Mouse (Mus musculus) thymus, postnatal 4 days (tissue): ENCODE data around the gene Adamts9.

Experiments
- DNase-seq: peaks from one replicate; pipeline ENCODE4 v3.0.0; 2021

The Adamts9 gene

DNA sequence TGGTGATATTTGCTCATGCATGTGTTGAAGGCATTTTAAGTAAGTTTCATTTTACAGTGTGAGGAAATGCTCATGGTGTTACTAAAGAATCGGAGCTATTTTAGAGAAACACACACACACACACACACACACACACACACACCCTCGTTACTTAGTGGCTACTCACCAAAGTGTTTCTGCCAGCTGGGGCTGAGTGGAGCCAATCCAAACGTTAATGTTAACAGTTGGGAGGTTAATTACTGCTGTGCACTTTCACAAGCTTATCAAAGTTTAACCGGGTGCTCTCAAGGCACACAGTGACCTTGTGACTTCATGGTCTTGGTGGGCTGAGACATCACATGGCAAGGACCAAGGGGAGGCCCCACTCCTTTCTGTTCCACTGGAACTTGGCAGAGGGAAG, 21.4 kb downstream of the Adamts9 start:
- DNase-seq: no peak

DNA sequence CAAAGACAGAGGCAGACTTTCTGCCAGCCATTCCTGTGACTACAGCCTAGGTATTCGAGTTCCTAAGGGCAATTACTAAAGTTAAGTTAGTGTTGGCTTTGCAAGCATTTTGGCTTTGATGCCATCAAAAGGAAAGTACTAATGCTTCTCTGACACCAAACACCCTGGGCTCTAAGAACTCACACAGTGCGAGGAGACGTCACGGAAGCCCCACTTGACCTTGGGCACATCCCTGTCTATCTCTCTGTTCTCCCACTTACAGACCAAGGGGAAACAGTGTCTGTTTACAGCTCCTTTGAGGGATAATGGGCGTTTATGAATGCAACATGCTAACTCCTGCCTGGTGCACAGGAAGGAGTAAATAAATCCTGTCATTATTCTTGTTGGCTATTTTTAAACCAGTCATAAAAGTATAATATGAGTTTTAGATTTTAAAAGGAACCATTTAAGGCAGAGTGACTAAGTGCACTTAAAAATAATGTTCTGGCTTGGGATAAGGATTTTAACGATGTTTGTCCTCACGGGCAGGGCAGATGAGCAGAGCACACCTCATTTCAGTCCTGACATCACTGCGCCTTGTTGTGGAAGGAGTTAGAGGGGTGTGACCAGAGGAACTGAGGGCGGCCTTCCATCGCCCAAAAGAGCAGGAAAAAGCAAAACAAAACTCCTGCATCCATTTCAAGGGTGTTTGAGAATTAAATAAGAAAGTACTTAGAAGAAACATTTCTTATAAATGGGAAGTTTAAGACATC, 22.2 kb downstream of the Adamts9 start:
- DNase-seq: no peak

DNA sequence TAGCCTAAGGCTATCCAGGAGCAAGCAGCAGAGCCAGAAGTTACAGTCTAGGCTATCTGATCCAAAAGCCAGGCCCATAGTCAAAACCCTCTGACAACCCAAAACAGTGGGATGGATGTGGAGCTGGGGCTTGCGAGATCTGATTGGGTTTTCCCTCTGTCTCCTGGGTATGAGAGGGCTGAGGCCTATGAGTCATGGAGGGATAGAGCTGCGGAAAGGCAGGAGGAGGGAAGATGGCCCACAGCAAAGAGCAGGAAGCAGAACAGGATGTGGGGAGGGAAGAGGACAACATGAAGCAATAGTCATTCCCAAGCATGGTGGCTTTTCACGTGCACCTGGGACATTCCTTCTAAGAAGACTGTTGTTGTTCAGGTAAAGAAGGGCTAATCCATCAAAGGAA, 32.7 kb downstream of the Adamts9 start:
- DNase-seq: no peak

DNA sequence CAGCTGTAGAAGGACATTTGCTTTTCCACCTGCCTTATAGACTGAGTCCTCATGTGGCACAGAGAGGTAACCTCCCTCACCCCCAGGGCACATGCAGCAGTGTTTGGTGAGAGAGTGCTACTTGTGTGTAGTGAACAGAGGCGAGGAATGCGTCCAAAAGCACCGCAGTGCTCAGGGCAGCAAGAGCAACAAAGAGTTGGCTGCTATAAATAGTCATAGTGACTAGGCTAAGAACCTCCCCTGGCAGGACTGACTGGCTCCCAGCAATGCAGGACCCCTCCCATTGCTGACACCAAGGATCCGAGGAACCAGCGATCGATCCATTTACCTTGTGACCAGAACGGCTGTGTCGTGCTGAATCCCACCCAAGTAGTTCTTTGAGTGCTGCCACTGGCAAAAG, 33.9 kb downstream of the Adamts9 start:
- no peak for DNase-seq

DNA sequence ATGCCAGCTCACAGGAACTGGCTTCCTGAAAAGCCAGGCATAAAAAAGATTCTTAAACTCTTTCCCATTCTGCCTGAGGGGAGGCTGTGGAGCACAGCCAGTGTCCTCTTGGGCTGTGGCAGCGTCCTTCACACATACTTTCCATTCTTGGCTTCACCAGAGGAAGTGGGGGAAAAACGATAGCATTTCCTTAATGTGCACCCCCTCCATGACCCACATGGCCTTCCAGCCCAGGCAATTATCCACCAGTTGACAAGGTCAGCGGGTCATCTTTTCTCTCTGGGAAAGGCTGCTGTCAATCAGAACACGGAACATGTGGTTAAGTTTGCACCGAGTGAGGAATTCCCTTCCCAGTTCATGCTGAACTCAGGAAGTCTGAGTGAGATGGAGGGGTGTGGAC, 37.4 kb downstream of the Adamts9 start:
- DNase-seq: no peak

GRCm38 (mm10) chr6:92904491-92904890, 38.8 kb downstream of the Adamts9 start:
- DNase-seq: no peak

GRCm38 (mm10) chr6:92904037-92904436, 39.3 kb downstream of the Adamts9 start:
- DNase-seq: no peak

DNA sequence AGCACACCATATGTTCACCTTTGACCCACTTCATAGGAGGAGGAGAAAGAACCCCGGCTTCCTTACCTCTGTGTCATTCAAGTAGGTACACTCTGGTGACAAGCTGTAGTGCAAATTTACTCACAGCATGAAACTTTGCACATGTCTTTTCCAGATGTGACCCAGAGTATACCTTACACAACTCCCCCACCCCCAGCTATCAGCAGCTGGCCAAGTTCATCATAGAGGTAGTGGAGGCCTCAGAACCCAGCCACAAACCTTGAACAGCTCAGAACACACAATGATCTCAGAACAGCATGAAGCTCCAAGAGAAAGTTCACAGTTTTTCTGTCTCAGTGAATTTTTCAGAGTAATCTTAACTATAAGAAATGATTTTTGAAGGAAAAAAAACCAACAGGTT, 51.8 kb downstream of the Adamts9 start:
- DNase-seq: no peak

GRCm38 (mm10) chr6:92883131-92883900, 60.0 kb downstream of the Adamts9 start:
- DNase-seq: no peak

GRCm38 (mm10) chr6:92882446-92882845, 60.8 kb downstream of the Adamts9 start:
- no peak for DNase-seq

- DNase-seq: no peak
These were observed 63.5 kb downstream of the Adamts9 start for GRCm38 (mm10) chr6:92879700-92880265.

DNA sequence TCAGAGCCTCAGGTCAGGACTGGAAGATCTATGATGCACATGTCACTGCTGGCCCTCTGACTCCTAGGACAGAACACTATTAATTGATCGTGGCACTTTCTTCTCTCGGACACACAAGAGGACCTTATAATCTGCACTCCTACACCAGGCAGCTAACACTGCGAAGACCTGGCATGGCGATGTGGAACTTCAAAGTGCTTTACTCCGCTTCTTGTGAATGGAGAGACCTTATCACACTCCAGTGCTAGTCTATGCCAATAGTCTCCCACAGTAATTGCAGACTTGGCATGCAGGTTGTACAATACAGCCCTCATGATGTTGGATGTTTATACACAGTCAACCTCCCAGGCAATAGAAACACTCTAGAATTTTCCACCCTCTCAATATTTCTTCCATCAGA, 64.5 kb downstream of the Adamts9 start:
- DNase-seq: no peak

- DNase-seq: no peak
These were observed 66.1 kb downstream of the Adamts9 start for GRCm38 (mm10) chr6:92877236-92877635.

DNA sequence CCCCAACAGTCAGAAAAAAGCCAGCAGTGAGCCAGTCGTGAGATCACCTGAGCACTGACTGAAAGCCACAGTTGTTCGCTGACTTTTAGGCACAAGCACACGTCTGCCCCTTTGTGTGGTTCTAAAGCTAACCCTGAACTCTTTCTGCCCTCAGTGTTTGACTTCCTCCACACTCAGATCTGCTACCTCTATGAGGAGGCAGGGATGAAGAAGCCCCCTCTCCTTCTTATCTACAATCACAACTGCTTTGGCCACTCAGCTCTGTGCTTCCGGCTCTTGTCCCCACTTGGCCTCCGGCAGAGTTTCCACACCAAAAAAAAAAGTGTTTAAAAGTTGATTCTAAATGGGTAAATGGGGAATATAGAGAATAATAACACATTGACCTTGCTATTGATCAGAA, 67.2 kb downstream of the Adamts9 start:
- no peak for DNase-seq

- DNase-seq: no peak
These were observed 68.0 kb downstream of the Adamts9 start for GRCm38 (mm10) chr6:92875340-92875739.

DNA sequence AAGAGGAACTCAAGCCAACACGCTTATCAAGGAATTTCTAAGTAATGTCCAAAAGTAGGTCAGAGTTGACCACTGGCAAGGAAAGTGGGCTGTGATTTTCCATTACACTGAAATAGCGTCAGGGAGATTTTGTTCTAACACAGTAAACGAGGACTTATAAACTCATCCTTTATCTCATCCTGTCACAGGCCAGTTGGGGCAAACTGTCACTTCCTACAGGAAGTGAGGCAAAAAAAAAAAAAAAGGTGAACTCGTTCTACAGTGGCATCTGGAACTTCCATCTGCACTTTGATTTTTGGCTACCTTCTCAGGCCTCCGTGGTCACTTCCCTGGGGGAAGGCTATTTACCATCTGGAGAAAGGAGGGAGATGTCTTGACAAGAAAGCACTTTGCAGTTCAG, 68.4 kb downstream of the Adamts9 start:
- DNase-seq: no peak

GRCm38 (mm10) chr6:92872766-92873165, 70.5 kb downstream of the Adamts9 start:
- no peak for DNase-seq

DNA sequence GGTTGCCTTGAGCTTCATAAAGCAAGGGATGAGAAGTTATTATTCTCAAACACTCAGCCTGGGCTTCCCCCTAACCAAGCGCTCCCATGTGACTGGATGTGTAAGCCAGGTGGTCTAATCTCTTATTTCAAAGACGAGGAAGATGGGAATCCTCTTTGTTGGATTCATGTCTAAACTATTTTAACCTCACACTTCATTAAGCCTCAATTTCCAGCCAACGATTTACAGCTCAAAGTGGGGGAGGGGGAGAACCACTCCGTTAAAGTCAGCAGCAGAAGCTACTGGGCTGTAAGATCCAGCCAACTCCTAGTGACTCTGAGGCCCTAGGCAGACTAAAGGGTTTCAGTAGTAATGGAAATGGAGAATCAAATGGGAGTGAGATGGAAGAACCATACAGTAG, 71.5 kb downstream of the Adamts9 start:
- no peak for DNase-seq

DNA sequence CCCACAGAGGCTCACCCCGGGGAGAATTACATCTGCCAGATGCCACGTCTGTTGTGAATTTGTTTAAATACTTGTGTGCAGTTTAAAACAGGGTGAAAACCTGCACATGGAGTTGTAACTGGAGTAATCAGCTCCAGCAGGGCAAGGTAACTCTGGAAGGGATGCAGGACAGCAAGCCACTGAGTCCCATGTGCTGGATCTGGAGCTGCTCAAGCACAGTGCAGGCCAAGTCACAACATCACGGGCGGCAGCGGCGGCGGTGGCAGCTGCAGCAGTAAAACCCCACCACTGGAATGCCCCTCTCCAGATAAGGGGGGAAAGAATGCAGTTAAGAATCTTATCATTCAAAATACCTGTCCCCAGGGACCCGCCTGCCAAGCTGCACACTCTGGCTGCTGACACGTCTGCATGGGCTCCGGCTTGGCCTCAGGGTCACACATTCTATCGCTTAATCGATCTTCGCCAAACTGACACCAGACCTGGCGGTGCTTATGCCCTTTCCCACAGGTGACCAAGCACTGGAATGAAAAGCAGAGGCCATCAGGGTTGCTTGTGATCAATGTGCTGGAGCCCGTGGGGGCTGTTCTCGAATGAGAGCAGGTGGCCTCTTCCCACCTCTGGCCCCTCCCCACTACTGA, 73.6 kb downstream of the Adamts9 start:
- no peak for DNase-seq

DNA sequence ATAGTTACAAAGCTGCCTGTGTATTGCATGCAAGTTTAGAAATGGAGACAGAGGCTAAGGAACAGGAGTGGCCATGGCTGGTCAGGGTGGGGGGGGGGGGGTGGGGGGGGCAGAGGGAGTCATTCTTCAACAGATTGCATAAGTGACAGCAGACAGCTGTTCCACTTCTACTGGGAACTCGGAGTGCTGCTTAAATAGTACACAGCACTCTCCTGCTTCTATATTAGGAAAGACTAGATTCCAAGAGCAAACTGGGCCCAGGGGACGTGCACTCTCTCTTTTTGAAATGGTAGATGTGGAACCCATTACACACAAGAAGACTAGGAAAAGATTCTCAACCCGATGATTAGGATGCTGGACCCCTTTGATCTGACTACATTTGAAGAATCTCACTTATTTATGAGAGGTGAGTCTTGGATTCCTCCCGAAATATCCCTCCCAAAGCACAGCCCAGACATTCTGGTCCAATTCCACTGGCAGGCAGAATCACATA, 74.2 kb downstream of the Adamts9 start, which contains the start of gene Gm15737:
TSS of gene Gm15737 (plus strand) at position 269 of the 493 bp plus-strand sequence.
- DNase-seq: no peak

DNA sequence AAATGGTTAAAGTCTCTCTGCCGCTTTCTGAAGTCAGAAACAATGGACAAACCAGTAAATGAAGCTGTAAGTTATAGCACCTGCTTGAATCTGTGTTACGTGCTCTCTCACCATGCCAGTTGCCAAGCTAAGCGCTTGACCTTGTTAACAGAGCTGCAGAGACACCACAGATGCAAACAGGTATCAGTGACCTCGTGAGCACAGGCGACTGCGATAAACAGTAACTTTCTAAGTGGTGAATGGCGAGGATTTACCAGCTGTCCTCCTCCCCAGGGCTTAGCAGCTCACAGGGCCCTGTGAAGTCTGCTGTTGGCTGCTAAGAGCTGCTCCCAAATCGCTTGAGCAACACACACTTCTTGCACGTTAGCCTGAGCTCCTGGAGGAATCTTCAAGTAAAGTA, 80.7 kb downstream of the Adamts9 start:
- no peak for DNase-seq

DNA sequence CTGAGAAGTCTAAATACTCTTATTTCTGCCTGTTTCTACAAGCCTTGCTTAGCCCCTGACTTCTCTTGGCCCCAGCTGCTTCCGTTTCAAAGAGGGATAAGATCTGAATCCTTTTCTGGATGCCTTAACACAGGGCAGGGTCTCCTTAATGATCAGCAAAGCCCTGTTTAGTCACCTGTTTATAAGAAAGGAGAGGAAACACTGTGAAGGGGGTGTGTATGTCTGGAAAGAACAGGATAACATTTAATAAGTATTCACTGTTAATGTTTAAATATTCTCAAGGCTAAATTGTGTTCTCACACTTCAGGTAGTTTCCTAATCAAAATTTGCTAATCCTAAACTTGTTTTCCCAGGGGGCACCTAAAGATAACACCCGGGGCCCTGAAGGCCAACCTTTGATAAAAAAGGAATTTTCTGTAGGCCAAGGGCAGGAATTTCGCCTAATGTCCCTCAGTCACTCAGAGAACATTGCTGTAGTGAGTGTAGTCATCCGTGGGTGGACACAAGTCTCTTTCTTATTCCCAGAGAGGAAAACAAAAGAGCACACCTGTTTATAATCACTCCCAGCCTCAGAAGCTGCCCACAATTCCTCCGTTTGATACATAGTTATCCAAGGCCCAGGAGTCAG, 82.9 kb downstream of the Adamts9 start:
- DNase-seq: no peak
